Mouse (Mus musculus) olfactory bulb, adult 2 months (tissue): ENCODE data around the gene Dock8. TPM values are rescaled to one million over a fixed set of nuclear protein-coding genes. Genes with fewer than 3 reads are reported as not detected.

Source experiments
- H3K27ac ChIP-seq: fragments of 200-500 bp; 2 replicates; pipeline ENCODE4 v1.5.1; 2012; ENCODE audit warnings: low read depth, low read length; ENCODE audit not compliant: insufficient read depth
- H3K4me1 ChIP-seq: fragments of 200-500 bp; 2 replicates; pipeline ENCODE4 v1.6.1; 2012; ENCODE audit warnings: low read length; ENCODE audit not compliant: control insufficient read depth, insufficient read depth
- H3K4me3 ChIP-seq: fragments of 200-500 bp; 2 replicates; pipeline ENCODE4 v1.5.1; 2012; ENCODE audit warnings: mild to moderate bottlenecking, low read depth, low read length, moderate library complexity; ENCODE audit not compliant: insufficient read depth
- CTCF ChIP-seq: fragments of 200-500 bp; IDR thresholded peaks from 2 replicates; pipeline ENCODE4 v1.5.1; 2012; ENCODE audit warnings: low read depth, mild to moderate bottlenecking, low read length, moderate library complexity; ENCODE audit not compliant: insufficient read depth
- POLR2A ChIP-seq: fragments of 200-500 bp; IDR thresholded peaks from 2 replicates; pipeline ENCODE4 v1.6.1; 2012; ENCODE audit warnings: mild to moderate bottlenecking, low read depth, low read length, moderate library complexity; ENCODE audit not compliant: insufficient read depth
- WGBS: fragments of 180-500 bp; shearing (Covaris S2); methylation state at CpG from one replicate; pipeline ENCODE4 v1.1.7; 2018; 5-methylcytosine and 5-hydroxymethylcytosine counted together
- polyA plus RNA-seq: library from polyadenylated mRNA; stranded (reverse); fragments of >200 nt; gene quantifications from 2 replicates; pipeline ENCODE4 v1.2.4, GENCODE M21; 2012; ENCODE audit warnings: low replicate concordance; ENCODE audit not compliant: missing spikeins, insufficient read depth, insufficient read length

Dock8 gene
- polyA plus RNA-seq, 1 experiment: not detected

GRCm38 (mm10) chr19:25237492-25238040 is 238.2 kb downstream of the Dock8 start:
- H3K4me3 ChIP-seq: peak overlapping the region; percentile 54
- 1% methylated on average over 35 of the region's 35 CpGs for WGBS
- peaks cover 10% of the 10 kb centered on the region for H3K4me1 ChIP-seq
- H3K27ac ChIP-seq: no peak overlapping the region
- TF ChIP-seq POLR2A: no peak
- TF ChIP-seq CTCF: no peak

DNA sequence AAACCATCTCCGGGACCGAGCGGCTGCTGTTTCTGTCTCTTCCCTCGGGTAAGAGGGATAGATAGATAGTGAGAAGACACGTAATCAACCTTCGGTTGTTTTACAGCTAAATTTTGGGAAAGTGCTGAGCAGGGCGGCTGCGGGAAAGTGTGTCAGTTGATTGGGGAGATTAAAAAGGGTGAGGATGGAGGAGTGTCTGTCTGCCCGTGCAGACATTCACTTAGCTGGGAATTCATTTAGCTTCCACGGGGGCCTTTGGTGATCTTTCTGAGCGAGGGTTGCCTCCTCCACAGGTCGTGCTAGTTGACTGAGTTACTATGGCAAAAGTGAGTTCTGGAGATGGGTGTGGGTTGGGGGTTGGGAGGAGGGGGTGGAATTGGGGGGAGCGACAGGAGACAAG is 238.8 kb downstream of the Dock8 start:
- Histone ChIP-seq H3K4me3 (peak overlapping the region; percentile 27; the same call in 1 of the 2 replicates), H3K27ac (no peak overlapping the region), H3K4me1 (peaks cover 10% of the 10 kb centered on the region)
- 7% methylated on average over 13 of the region's 13 CpGs for WGBS
- TF ChIP-seq POLR2A (no peak), CTCF (no peak)

DNA sequence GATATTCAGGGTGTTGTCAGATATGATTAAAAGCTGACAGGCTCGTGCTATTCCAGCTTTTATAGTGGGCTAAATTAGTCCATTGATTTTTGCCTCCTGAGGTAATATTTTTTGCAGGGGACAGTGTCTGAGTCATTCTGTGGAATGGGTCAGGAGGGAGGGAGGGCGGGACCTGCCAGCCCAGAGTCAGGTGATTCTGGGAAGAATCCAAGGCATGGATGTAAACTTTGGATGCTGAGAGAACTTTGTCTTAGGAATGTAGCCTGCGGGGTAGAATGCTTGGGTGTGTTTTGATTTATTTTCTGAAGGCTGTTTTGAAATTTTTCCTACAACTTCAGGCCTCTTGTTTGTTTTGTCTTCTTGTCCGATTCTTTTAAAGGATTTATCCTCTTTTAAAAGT is 244.2 kb downstream of the Dock8 start:
- 87% methylated on average over 4 of the region's 4 CpGs for WGBS
- H3K27ac ChIP-seq: no peak overlapping the region
- H3K4me1 ChIP-seq: no peaks in the 10 kb centered on the region
- no peak overlapping the region for H3K4me3 ChIP-seq
- no peak for TF ChIP-seq CTCF
- TF ChIP-seq POLR2A: no peak

DNA sequence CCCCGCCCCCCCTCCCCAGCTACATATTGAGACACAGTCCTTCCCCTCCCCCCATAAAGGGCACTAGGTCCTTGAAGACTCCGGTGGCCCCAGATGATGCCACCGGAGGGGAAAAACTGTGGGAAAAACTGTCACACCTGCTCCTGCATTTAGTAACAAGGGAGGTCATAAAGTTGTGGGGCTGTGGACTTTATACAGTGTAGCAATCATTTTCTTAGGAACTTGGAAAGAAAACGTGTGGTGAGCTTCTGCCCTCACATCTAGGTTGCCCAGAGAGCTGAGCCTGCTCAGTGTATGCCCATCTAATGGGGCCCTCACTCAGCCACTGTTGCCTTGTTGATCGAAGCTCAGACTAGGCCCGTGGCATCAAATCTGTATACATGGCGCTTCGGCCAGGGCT is 246.7 kb downstream of the Dock8 start:
- no peaks in the 10 kb centered on the region for H3K4me1 ChIP-seq
- no peak overlapping the region for H3K27ac ChIP-seq
- H3K4me3 ChIP-seq: no peak overlapping the region
- TF ChIP-seq POLR2A (no peak), CTCF (no peak)
- 91% methylated on average over 8 of the region's 8 CpGs for WGBS

DNA sequence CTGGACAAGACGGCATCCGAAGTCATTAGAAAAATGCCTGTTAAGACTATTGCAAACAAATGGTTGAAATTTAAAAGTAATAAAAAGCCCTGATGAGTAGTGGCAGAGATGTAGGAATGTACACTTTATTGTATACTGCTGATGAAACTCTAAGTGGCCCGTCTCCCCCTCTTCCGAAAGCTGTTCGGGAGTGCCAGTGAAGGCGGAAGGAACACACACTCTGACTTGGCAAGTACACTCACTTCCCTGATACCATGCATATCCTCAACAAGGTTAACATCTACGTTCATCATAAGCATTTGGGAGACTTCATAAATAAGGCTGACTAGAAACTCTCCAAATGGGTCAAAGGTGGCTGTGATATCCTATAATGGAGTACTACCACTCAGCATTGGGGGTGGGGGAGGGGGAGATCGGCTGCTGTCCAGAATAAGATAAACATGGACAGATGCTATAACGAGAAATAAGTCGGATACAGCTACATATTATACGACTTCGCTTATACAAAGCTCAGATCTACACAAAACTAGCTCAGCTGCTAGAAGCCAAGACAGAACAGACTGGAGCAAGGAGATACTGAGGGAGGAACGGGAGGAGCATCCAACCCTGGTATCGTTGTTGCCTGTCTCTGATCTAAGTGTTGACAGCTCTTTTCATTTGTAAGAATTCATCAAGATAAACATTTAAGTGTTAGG is 248.7 kb downstream of the Dock8 start:
- H3K27ac ChIP-seq: no peak overlapping the region
- no peaks in the 10 kb centered on the region for H3K4me1 ChIP-seq
- no peak overlapping the region for H3K4me3 ChIP-seq
- WGBS: 93% methylated on average over 14 of the region's 14 CpGs
- TF ChIP-seq CTCF: no peak
- no peak for TF ChIP-seq POLR2A

- H3K4me3 ChIP-seq: no peak overlapping the region
- no peak overlapping the region for H3K27ac ChIP-seq
- TF ChIP-seq POLR2A (no peak), CTCF (no peak)
- WGBS: 23% methylated on average over 13 of the region's 13 CpGs
- H3K4me1 ChIP-seq: no peaks in the 10 kb centered on the region
These were observed 249.9 kb downstream of the Dock8 start for GRCm38 (mm10) chr19:25249230-25249629.

DNA sequence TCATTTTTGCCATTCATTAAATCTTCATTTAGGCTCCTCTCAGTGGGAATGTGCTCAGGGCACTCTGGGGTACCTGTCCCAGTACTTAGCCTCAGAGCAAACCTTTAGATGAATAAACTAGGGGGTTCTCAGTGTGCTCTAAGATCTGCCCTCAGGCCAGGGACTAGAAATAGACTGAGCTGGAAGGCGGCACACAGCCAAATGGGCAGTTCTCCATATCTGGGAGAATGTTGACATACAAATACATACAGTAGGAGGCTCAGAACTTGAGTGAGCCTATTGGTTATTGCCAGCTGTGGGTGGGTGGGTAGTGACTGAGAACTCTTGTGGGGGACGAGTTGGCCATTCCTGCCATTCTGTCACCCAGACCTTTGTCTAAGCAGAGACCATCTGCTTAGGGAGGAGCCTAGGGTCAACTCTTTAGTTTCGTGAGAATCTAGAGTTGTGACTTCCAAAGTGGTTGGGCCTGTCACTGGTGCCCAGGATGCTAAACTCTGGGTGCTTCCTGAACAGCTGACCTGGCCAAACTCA is 252.3 kb downstream of the Dock8 start:
- TF ChIP-seq POLR2A (no peak), CTCF (no peak)
- no peak overlapping the region for H3K4me3 ChIP-seq
- H3K4me1 ChIP-seq: no peaks in the 10 kb centered on the region
- H3K27ac ChIP-seq: no peak overlapping the region
- WGBS: 81% methylated on average over 3 of the region's 3 CpGs

Other genes starting within 250 kb of the Dock8 start
- not detected in 2 replicates for gene Pgm5, start 137.7 kb upstream of the Dock8 start, polyA plus RNA-seq
- gene Gm10053, start 123.8 kb upstream of the Dock8 start, polyA plus RNA-seq: not detected in 2 replicates
- gene Foxd4, start 98.3 kb upstream of the Dock8 start, polyA plus RNA-seq: not detected in 2 replicates
- gene Cbwd1, start 37.9 kb upstream of the Dock8 start, polyA plus RNA-seq: not detected in 2 replicates
- not detected in 2 replicates for gene Kank1, start 237.4 kb downstream of the Dock8 start, polyA plus RNA-seq